Mouse (Mus musculus) kidney, adult 9 months (tissue): ENCODE measurements around the gene Cyb561a3.

Experiments
- DNase-seq: peaks from one replicate; pipeline ENCODE4 v3.0.0; 2022

Gene Cyb561a3

DNA sequence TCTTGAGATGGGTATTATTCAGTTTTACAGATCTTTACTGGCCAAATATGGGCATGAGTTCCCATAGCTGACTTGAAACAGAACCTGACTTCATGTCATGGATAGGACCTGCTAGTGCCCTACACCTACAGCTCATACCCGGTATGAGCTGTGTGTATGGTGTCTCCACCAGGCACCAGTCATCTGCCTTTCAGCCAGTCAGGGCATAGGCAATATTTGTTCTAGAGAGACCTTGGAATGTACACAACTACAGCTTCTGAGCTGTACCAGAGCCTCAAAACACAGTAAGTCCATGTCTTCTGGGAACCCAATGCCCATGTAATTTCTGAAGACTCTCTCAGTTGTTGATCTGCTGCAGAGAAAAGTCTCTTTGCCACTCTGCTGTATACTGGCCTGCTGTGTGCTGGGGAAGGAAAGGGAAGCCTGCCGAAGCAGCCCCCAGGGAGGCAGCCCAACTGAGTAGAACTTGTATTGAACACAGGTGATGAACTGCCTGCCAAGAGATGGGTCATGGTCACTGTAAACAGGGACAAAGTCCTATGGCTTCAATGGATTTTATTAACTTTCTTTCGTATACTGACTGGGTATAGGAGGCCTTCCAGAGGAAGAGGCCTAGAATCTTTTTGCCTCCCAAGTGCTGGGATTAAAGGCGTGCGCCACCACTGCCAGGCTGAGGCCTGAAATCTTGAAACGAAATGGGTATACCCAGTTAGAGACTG is 14.8 kb downstream of the Cyb561a3 start:
- DNase-seq = no peak

DNA sequence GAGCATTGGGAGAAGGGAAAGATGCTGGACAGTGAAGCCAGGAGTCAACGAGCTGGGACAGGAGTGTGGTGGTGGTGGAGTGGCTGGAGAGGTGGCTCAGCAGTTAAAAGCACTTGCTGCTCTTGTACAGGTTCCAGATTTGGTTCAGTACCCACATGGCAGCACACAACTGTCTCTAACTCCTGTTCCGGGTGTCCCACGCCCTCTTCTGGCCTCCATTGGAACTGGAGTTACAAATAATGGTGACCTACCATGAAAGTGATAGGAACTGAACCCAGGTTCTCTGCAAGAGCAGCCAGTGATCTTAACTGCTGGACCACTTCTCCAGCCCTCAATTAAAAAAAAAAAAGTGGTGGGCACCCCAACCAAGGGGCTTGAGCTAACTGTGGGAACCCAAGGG is 21.2 kb downstream of the Cyb561a3 start:
- peak; percentile 42 for DNase-seq

DNA sequence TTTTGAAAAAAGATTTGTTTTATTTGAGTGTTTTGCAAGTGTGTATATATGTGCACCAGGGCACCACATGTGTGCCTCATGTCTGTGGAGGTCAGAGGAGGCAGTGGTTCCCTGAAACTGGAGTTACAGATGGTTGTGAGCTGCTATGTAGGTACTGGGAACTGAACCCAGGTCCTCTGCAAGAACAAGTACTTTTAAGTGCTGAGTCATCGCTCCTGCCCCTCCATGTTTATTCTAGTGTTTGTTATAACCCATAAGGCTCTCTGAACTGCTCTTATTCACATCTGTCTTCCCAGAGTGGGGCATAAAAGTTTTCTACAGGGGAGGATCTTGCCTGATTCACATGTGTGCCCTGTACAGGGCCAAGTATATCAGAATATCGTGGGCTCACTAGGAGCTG is 22.7 kb downstream of the Cyb561a3 start:
- DNase-seq = no peak

DNA sequence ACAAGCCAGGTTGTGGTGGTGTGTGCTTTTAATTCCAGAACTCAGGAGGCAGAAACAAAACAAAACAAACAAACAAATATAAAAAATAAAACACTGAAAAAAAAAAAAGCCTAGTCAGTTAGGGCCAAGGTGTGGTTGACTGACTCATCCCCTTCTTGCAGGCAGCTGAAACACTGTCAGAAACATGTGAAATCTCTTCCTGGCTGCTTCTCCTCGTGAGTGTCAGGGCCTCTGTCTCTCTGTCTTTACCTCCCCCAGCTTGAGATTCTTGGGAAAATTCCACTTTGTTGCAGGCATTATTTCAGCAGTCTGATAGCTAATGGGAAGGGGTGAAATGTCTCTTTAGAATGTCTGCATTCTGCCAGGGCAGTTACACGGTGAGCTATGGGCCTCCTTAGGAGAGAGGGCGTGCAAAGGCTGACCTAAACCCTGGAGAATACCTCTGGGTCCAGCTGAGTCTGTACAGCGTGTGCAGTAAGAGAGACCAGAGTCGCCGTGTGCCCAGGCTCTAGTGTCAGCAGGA is 25.3 kb downstream of the Cyb561a3 start:
- DNase-seq = no peak

DNA sequence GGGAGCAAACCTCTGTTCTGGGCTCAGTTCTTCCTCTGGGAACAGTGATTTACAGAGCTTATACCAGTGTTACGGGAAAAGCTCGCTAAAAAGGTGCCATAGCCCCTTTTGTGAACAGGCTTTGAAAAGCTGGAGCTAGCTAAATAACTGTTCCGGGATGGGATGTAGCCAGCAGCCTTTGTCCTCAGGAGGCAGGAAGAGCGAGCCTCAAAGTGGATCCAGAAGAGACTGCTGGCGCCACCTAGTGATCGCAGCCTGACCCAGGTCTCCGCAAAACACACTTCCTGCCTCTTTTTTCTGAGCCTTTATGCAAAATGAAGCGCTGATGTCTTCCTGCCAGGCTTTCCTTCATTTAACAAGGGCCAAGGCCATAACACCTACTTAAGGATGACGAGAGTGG is 25.8 kb downstream of the Cyb561a3 start:
- peak; percentile 94 for DNase-seq

DNA sequence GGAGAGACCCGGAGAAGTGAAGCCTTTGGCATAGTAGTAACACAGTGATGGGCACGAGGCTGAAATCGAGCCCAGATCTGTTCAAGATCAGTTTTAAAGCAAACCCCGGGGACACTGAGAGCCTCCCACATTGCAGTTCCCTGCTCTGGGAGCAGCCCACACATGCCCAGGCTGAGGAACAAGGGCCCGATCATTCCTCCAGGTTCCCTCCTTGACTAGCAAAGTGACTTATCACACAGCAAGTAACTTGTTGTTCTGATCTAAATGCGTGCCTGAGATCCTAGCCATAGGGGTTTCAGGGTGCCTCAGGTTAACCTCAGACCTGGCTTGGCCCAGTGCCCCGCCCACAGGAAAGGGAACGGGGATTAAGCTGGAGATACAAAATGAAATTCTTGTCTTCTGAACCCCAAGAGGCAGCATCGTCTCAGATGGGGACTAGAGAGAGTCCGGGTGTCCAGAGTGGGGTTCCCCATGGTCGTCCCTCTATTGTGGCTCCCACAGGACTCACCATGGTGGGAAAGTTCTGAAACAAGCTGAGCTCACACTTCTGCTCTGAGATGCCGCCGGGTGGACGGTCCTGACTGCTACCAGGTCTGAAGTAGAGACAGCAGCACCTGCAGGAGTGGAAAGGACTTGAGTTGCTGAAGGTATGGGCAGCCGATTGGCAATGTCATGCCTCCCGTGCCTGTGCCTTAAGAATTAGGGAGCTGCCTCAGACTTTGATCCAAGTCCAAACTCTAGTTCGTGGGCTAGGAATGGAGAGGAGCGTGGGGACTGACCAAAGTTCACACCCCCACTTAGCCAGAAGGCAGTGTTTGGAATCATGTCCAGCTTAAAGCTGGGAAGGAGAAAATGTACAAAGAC is 26.9 kb downstream of the Cyb561a3 start:
- peak; percentile 90 for DNase-seq

DNA sequence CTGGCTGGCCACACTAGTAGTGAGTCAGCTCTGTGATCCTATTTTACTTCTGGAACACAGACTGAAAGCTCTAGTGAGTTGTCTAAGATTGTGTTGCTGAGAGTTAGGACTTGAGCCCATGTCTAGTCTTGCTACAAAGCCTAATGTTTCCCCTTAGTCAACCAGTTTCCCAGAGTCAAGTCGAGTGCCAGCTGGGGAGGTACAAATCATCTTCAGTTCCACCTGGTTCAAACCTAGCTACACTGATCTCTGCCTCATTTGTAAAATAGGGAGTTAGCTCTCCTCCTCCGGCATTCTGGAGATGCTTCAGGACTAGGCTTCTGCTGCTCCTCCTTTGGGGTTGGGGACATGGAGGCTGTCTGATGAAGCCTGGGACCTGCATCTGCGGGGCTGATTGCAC is 27.6 kb downstream of the Cyb561a3 start:
- no peak for DNase-seq

DNA sequence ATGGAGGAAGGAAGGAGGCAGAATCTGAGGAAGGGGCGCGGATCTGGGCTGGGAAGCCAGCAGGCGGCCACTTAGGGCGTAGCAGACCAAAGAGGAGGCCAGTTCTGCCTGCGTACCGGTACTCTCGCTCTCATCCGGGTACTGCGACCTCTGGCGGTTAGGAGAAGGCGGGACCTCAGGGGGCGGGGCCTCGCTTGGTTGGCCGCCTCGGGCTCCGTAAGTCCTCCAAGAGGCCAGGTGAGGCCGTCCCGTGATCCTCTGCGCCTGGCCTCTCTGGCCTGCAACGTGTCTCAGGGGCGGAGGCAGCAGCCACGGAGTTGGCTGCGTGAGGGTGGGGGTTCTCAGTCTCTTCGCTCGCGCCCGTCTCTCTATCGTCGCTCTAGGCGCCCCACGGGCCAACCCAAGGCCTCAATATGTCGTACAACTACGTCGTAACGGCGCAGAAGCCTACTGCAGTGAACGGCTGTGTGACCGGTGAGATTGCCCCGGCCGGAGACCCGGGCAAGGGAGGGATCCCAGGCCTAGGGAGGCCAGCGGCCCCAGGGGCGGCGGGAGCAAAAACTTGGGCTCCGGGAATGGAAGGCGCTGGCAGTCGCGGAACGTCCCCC is 28.4 kb downstream of the Cyb561a3 start, which contains the start of the genes Ddb1 and Tkfc:
TSS of gene Ddb1 (plus strand) at position 35 of the 608 bp plus-strand sequence.
TSS of gene Tkfc (minus strand) at position 362 of the 608 bp plus-strand sequence.
- peak; percentile 99 for DNase-seq

DNA sequence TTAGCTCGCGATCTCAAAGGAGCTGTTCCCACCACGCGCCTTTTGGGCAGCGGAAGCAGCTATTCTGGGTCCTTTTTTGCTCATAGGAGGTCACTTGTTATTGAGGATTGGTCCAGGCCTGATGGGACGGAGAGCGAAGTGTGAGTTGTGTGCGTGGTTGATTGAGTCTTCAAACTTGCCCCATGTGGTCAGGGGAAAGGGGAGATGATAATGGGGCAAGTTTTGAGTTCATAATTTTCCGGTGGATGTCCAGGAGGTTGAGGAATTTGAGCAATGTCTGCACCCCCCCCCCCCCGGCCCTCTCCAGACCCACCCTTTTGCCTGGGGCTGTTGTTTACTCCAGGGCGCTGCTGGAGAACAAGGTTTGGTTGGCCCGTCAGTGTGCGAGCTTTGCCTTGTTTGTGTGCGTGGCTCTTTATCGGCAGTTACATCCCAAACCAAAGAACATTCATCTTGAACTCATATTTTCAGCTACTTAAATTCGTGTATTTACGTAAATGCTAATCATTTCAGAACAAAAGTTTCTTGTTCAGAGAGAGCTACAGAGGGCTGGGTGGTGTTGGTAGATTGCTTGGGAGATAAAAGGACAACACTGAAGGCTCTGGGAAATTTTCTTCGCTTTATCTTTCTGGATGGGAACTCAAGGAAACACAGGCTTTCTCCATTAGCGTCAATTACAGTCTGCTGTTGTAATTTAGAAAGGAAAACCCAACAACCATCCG is 29.1 kb downstream of the Cyb561a3 start:
- DNase-seq = no peak

DNA sequence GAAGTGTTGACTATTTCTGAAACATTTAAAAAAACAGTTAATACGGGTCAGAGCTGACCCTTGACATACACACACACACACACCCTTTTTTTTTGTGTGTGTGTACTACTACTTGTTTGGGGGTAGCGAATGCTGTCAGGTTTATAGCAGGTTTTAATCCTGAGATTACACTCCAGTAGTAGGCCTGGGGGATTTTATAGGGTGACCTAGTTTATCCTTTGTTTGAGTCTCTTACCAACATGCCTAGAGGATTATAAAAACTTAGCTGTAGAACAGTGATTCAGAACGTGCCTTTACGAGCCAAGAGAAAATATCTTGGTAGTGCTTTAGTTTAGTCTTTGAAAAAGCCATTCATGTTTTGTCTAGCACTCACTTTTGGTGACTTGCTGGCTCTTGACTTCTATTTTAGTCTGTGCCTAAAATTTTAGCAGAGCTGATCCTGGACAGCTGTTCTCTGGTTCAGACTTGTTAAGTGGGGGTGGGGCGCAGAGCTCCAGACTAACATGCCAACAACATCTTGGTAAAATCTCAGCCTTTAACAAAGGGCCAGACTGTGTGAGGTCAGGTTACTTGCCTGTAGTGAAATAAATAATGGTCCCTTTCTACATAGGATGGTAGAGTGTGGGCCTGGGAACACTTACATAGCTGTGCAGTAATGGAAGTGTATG is 31.7 kb downstream of the Cyb561a3 start:
- DNase-seq = no peak

DNA sequence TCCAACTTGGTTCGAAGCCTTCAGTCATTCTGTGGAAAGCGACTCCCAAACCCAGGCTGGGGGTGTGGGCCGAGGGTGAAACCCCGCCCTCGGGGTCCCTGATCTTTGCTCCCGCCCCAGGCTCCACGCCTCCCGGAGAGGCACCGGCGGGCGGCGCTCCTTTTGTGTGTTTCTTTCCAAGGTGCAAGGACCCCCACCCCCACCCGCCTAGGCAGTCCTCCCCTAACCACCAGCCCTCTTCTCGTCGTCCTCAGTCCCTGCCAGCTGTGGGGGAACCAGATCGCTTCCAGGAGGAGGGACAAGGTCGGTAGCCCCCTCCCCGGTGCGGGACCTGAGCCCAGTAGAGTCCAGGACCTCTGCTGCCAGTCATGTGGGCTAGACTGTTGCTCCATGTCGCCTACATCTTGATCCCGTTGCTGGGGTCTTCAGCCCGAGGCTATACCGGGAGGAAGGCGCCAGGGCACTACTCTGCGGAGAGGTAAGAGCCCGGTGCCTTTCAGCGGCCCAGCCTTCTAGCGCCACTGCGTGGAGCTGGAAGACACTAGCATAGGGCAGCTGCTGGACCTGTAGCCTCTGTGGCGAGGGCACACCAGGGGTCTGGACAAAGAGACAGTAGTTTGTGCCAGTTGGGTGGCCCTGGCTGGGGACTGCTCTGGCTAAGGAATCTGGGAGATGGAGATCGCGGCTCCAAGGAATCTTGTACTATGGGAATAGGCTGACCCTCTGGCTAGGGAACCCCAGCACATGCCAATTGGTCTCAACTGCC is 57.3 kb downstream of the Cyb561a3 start, which contains the start of gene Vwce:
TSS of gene Vwce (plus strand) at position 108 of the 766 bp plus-strand sequence.
- DNase-seq = peak; percentile 64

DNA sequence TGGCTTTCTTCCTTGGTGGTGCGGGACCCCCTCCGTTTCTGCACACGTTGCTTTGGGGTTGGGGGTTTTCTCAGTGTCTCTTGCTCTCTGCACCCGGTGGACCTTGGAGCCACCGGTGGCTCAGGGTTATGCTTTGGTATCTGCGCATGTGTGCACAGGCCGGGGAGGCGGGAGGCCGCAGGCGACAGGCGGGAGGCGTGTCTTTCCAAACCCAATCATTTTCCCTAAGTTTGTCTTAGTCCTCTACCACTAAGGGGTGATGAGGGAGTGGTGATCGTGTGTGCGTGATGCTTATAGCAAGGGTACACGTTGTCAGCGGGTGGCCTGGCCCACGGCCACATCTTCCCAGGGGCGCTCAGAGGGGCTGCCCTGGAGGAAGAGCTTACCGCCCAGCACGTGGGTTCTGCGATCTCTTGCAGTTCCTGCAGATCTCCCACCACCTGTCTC is 57.9 kb downstream of the Cyb561a3 start:
- peak; percentile 81 for DNase-seq

DNA sequence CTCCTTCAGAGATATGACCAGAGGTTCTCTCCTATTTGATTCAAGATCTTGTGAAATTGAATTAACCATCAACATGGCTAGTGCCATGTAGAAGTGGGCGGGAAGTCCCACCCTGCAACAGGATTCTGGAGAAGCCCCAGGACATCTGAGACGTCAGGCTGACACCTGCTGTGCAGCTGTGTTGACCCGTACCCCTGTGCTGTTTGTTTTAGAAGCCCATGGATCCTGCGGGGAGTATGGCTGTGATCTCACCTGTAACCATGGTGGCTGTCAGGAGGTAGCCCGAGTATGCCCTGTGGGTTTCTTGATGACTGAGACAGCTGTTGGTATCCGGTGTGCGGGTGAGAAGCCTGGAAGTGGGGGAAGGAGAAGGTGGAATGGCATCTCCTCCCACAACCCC is 60.9 kb downstream of the Cyb561a3 start:
- no peak for DNase-seq

DNA sequence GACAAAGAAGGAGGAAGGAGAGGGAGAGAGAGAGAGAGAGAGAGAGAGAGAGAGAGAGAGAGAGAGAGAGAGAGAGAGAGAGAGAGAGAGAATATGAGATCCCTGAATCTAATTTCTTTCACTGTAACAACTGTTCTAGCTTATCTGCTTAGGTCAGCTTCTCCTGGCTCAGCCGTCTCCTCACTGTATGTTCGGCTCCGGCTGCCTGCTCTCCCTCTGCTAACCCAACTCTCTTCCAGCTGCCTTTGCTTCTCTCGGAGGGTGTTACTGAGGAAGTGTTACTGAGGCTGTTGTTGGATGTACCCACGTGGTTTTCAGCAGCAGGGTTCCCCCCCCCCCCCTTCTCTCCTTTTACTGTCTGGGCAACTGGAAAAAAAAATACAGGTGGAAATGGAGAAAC is 63.1 kb downstream of the Cyb561a3 start:
- DNase-seq = no peak

DNA sequence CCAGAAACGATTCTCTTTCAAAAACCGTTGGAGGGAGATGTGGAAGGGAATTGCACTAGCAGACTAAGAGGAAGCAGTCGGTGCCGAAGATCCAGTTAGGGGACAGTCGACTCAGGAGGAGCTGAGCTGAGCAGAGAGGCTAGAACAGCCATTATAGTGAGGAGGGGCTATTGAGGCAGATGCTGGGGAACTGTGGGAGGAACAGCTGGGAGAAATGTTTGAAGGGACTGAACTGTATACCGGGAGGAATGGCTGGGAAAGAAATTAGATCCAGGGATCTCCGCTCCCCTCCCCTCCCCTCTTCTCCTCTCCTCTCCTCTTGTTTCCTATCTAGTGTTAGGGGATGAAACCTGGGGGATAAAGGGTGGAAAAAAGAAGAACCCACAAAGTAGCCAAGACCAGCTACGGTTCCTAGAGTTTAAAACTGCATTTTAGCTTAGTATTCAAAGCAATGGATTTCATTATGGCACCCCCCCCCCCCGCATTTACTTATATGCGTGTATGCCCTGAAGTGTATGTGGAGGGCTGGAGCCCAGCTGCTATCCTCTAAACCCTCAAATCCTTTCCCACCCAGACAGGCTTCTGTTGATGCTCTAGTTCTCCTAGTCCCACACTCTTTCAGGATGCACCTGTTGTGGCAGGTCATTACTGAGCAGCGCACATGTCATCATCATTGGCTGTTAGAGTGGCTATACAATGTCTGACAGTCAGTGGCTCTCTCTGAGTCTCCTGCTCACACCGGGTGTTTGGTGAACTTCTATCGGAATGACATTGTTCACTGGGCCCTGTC is 63.8 kb downstream of the Cyb561a3 start:
- DNase-seq = no peak
